Mouse (Mus musculus) heart, embryonic 16.5 days (tissue): ENCODE data around the gene Wwtr1. TPM values are rescaled to one million over a fixed set of nuclear protein-coding genes. Genes with fewer than 3 reads are reported as not detected.
A peak's percentile ranks its signal among the peaks of the same experiment; 100 is the strongest.

Experiments
- ATAC-seq: fragments of 200-750 bp; cut with Nextera tagmentation; replicated peaks from 2 replicates; pipeline ENCODE4 v1.8.0; 2017; ENCODE audit warnings: moderate number of reproducible peaks; ENCODE audit not compliant: insufficient read depth, low FRiP score; ENCODE audit errors: extremely low read depth
- H3K27ac ChIP-seq: fragments of 300-500 bp; sonication (generic); 2 replicates; pipeline ENCODE4 v1.5.1; 2014; ENCODE audit warnings: mild to moderate bottlenecking, low read length, control low read depth, moderate library complexity
- H3K27me3 ChIP-seq: fragments of 300-500 bp; sonication (generic); 2 replicates; pipeline ENCODE4 v1.6.1; 2014; ENCODE audit warnings: low read length, mixed read lengths; ENCODE audit not compliant: control insufficient read depth, insufficient read depth
- H3K36me3 ChIP-seq: fragments of 300-500 bp; sonication (generic); 2 replicates; pipeline ENCODE4 v1.6.1; 2014; ENCODE audit not compliant: control insufficient read depth, insufficient read depth
- H3K4me1 ChIP-seq: fragments of 300-500 bp; sonication (generic); 2 replicates; pipeline ENCODE4 v1.6.1; 2014; ENCODE audit warnings: low read length, mixed read lengths; ENCODE audit not compliant: control insufficient read depth, insufficient read depth
- H3K4me2 ChIP-seq: fragments of 300-500 bp; sonication (generic); 2 replicates; pipeline ENCODE4 v1.6.1; 2014; ENCODE audit warnings: low read depth, mild to moderate bottlenecking, control low read depth, low read length
- H3K4me3 ChIP-seq: fragments of 300-500 bp; sonication (generic); 2 replicates; pipeline ENCODE4 v1.5.1; 2014; ENCODE audit warnings: mild to moderate bottlenecking, control low read depth, low read length
- H3K9ac ChIP-seq: fragments of 300-500 bp; sonication (generic); 2 replicates; pipeline ENCODE4 v1.6.1; 2014; ENCODE audit warnings: low read length, control low read depth
- H3K9me3 ChIP-seq: fragments of 300-500 bp; sonication (generic); replicated peaks from 2 replicates; pipeline ENCODE4 v1.6.1; 2016; ENCODE audit warnings: low read length; ENCODE audit not compliant: control insufficient read depth
- WGBS: fragments of 180-500 bp; shearing (Covaris S2); extraction: QIAGEN DNeasy Blood & Tissue Kit; methylation state at CpG from one replicate; pipeline ENCODE4 v1.1.7; 2014; 5-methylcytosine and 5-hydroxymethylcytosine counted together
- polyA plus RNA-seq: library from polyadenylated mRNA; unstranded; fragments of >200 nt; fragmentation: Nextera tagmentation; extraction: Ambion mirVana; gene quantifications from 2 replicates; pipeline ENCODE4 v1.2.1, GENCODE M21; 2015

Gene Wwtr1
- polyA plus RNA-seq, 1 experiment from 2014 or later = 17.7 TPM

DNA sequence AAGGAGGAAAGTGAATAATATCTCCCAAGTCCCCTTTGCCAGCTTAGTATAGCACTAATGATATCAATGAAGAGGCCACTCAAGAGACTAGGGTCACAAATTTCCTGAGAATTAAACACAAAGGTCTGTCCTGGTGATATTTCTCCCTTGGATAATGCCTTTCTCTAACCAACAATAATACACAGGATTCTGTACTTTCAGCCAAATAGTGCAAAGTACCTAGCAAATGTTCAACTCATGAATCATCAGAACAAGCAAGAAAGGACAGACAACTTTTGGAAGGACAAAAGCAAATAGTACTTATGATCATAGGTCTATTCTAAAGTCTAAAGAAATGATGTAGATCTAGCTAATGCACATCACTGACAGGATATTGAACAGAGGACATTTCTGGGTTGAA is 19.8 kb upstream of the Wwtr1 start:
- Histone ChIP-seq H3K27ac (no peak overlapping the region), H3K4me2 (no peak overlapping the region)
- ATAC-seq = no peak

DNA sequence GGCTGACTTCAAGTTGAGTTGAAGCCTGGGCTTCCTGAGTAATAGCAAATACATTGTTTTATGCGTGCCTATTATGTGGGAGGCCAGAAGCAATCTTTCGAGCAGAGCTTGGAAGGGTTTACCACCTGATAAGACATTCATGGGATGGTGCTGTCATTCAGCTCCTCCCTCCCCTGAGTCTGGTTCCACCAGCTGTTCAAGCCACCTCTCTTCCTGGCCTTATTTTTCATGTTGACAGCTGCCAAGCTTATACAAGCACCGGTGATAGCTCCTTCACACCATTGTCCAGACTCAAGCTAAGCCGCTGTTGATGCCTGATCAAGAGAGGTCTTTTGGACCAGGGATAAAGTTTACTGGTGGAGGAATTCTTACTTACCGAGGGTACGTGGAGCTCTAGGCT is 10.3 kb upstream of the Wwtr1 start:
- Histone ChIP-seq H3K27me3 (no peaks in the 10 kb centered on the region), H3K4me1 (peaks cover 6% of the 10 kb centered on the region), H3K36me3 (no peaks in the 10 kb centered on the region), H3K9me3 (no peaks in the 10 kb centered on the region), H3K4me2 (no peak overlapping the region), H3K4me3 (no peak overlapping the region), H3K27ac (no peak overlapping the region), H3K9ac (no peak overlapping the region)
- ATAC-seq = no peak; the same call in 1 of the 2 replicates
- WGBS = 34% methylated on average over 6 of the region's 6 CpGs

More for the DNA sequence above, 19.8 kb upstream of the Wwtr1 start:
- Histone ChIP-seq H3K4me3 (no peak overlapping the region), H3K36me3 (no peaks in the 10 kb centered on the region), H3K9me3 (no peaks in the 10 kb centered on the region), H3K4me1 (peaks cover 5% of the 10 kb centered on the region), H3K9ac (no peak overlapping the region), H3K27me3 (no peaks in the 10 kb centered on the region)

GRCm38 (mm10) chr3:57583533-57583932 is 7.8 kb upstream of the Wwtr1 start:
- Histone ChIP-seq H3K9me3 (no peaks in the 10 kb centered on the region), H3K4me2 (no peak overlapping the region), H3K9ac (no peak overlapping the region), H3K36me3 (no peaks in the 10 kb centered on the region), H3K27me3 (no peaks in the 10 kb centered on the region), H3K27ac (no peak overlapping the region), H3K4me3 (no peak overlapping the region), H3K4me1 (peaks cover 6% of the 10 kb centered on the region)
- WGBS = 33% methylated on average over 4 of the region's 4 CpGs
- ATAC-seq = no peak

DNA sequence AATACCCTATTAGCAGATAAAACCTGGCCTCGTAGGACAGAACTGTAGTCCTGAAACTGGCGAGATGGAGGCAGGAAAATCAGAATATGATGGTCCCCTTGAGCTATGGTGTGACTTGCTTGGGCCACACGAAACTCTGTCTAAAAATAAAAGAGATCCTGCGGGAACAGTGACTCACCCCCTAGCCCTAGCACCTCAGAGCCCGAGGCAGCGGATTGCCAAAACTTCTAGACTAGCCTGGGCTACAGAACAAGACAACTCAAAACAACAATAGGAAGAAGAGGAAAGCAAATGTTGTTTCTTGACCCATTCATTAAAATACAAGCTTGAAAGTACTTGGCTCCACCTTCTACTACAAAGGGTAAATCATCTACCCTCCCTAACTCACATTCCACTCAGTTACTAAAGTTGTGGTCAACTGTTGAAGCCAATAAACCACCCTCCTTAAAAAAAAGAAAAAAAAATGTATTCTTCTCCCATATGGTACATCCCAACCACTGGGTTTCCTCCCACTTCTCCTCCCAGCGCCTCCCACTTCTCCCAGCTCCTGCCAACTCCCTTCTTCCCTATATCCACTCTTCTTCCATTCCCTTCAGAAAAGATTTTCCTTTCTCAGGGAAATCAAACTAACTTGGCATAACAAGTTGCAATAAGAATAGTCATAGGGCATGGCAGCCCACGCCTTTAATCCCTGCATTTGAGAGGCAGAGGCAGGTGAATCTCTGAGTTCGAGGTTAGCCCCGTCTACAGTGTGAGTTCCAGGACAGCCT is 4.9 kb upstream of the Wwtr1 start:
- Histone ChIP-seq H3K9me3 (no peaks in the 10 kb centered on the region), H3K36me3 (no peaks in the 10 kb centered on the region), H3K4me3 (no peak overlapping the region), H3K4me2 (no peak overlapping the region), H3K4me1 (peaks cover 6% of the 10 kb centered on the region), H3K27me3 (no peaks in the 10 kb centered on the region), H3K27ac (no peak overlapping the region), H3K9ac (no peak overlapping the region)
- whole genome bisulfite sequencing = 82% methylated on average over 10 of the region's 10 CpGs
- no peak for ATAC-seq

DNA sequence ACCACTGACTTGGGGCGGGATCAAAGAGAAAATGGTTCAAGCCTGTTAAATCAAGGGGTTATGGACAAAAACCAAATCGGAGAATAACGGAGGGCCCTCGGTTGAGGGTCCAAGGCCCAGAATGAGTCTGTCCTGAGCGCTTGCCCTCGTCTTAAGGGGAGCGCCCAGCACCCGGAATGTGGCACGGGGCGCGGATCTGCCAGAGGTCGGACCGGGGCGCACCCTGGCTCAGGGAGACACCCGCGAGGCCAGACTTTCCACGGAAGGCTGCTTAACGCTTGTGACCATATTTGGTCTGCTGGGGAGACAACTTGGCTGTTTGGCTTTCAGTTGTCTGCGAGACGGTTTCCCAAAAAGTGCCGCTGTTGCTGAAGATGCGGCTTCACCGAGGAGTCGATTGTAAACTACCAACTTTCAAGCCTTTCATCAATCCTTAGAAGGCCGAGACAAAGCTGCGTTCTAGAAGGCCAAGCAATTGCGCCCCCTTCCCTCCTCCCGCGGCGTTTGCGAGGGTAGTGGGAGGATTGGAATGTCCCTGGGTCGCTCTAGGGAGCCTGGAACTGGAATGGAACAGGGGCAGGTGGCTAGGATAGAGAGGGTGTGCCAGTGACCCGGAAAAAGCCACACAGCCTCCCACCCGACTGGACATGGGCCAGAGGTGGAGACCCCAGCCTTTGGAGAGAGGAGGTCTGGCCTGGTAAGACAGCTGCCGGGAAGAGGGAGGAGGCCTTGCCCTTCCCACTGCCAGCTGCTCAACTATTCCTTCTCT is 530 bp upstream of the Wwtr1 start:
- Histone ChIP-seq H3K36me3 (no peaks in the 10 kb centered on the region; the same call in 1 of the 2 replicates), H3K9ac (peak overlapping the region; percentile 92), H3K4me3 (peak overlapping the region; percentile 92), H3K4me2 (peak overlapping the region; percentile 82), H3K27me3 (no peaks in the 10 kb centered on the region), H3K27ac (peak overlapping the region; percentile 99), H3K4me1 (peaks cover 18% of the 10 kb centered on the region), H3K9me3 (no peaks in the 10 kb centered on the region)
- under 1% methylated on average over 35 of the region's 35 CpGs for WGBS
- peak; percentile 45 for ATAC-seq

DNA sequence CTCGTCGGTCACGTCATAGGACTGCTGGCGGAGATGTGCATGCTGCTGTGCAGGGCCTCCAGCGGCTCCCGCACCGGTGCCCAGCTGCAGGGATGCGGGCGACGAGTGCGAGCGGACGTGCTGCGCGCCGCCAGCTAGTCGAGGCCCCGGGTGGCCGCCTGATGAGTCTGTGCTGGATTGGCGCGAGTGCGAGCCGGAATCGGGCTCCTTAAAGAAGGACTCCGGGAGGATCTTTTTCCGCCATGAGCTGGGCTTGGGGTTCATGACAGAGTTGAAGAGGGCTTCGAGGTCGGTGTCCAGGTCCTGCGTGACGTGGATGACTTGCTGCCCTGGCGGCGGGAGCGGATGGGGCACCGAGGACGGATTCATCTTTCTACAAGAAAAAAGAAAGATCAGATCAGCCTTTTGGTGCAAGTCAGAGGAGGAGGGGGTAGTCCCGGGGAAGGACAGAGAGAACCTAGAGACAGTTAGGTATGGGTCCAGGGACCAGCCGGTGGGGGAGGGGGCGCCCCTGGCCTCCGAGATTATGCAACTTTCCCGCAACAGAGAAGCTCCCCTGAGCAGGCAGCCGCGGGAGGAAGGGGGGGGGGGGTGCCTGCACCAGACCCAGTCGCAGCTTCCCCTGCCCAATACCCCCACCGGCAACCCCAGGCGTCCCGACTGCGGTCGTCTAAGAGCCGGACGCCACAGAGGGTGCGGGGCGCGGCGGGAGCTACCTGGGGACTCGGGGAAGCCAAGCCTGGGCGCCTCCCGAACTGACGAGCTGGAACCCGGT is 638 bp downstream of the Wwtr1 start:
- Histone ChIP-seq H3K4me2 (peak overlapping the region; percentile 82), H3K27me3 (no peaks in the 10 kb centered on the region), H3K9ac (peak overlapping the region; percentile 92), H3K36me3 (peaks cover 7% of the 10 kb centered on the region), H3K27ac (peak overlapping the region; percentile 99), H3K4me1 (peaks cover 18% of the 10 kb centered on the region), H3K9me3 (no peaks in the 10 kb centered on the region), H3K4me3 (peak overlapping the region; percentile 92)
- peak; percentile 37 for ATAC-seq
- under 1% methylated on average over 57 of the region's 59 CpGs for WGBS

DNA sequence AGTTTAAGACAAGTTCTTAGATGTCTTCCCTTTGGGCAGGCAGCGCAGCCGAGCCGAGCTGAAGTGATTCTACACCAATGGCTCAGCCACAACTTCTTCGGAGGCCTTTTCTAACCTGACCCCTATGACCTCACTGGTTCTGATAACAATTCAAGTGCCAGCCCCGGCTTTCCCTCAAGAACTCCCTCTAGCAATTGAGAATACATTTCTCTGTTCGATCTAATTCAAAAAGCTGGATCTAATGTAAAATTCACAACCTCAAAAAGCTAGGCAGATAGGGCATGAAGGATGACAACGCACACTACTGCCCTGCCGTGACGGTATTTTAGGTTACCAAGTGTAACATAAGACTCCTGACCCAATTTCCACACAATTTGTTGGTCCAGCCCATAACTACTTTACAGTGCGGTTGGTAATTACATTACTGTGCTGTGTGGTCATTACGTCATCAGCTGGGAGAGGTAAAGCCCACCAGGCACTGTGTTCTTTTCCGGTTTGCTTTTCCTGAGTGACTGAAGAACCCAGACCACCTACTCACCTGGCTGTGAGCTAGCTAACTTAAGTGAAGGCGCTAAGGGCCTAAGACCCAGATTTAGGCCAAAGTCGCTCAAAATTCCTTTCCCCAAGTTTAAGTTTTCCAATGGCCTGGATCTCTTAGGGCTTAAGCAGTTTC is 1.7 kb downstream of the Wwtr1 start:
- WGBS = 20% methylated on average over 14 of the region's 14 CpGs
- Histone ChIP-seq H3K9me3 (no peaks in the 10 kb centered on the region; the same call in 1 of the 2 replicates), H3K4me1 (peaks cover 18% of the 10 kb centered on the region), H3K27me3 (no peaks in the 10 kb centered on the region), H3K9ac (peak overlapping the region; percentile 92), H3K36me3 (peaks cover 11% of the 10 kb centered on the region), H3K4me2 (peak overlapping the region; percentile 82), H3K4me3 (peak overlapping the region; percentile 92), H3K27ac (peak overlapping the region; percentile 99)
- ATAC-seq = no peak

DNA sequence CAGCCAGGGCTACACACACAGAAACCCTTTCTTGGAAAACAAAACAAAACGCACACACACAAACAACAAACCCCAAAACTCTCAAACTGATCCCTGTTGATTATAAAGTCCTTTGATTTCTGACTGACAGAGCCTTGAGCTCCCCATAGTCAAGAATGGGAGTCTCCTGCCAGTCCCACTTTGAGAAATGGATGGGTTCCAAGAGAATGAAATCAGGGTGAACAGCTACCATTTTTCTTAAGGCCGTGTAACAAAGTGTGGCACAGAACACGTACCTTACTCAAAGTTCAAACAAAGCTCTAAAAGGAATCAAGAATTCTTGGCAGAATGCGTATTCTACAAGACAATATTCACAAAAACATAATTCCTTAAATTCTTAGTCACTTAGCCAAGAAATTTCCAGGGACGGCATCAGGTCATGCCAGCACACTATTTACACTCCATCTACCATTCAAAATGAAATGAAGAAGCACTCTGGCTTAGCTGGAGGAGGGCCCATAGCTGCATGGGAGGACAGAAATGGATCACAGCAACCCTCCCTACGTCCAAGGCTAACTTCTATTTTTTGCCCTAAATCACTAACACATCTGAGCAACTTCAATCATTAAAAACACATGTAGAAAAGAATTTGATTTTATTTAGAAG is 3.3 kb downstream of the Wwtr1 start:
- 61% methylated on average over 6 of the region's 6 CpGs for WGBS
- Histone ChIP-seq H3K36me3 (peaks cover 15% of the 10 kb centered on the region), H3K4me3 (no peak overlapping the region; the same call in none of the 2 replicates), H3K27me3 (no peaks in the 10 kb centered on the region), H3K4me2 (peak overlapping the region; percentile 82), H3K4me1 (peaks cover 18% of the 10 kb centered on the region), H3K9ac (no peak overlapping the region), H3K27ac (no peak overlapping the region), H3K9me3 (no peaks in the 10 kb centered on the region; the same call in 1 of the 2 replicates)
- no peak for ATAC-seq
